Mouse (Mus musculus) splenic B cell, adult 2 months (primary cell): ENCODE data around the gene Kdelr2.

ENCODE experiments used
- DNase-seq: peaks from one replicate; pipeline ENCODE4 v3.0.0-alpha.2; 2011; ENCODE audit warnings: low read depth, low spot score
- H3K27me3 ChIP-seq: 2 replicates; pipeline ENCODE4 v1.6.1; 2012; ENCODE audit warnings: mild to moderate bottlenecking, low read length, moderate library complexity, mixed read lengths; ENCODE audit not compliant: control insufficient read depth, poor library complexity, insufficient read depth, severe bottlenecking
- H3K36me3 ChIP-seq: 2 replicates; pipeline ENCODE4 v1.6.1; 2012; ENCODE audit warnings: mild to moderate bottlenecking, low read length, moderate library complexity, mixed read lengths; ENCODE audit not compliant: control insufficient read depth, poor library complexity, insufficient read depth, severe bottlenecking

Gene Kdelr2

GRCm38 (mm10) chr5:143403221-143404147, at the start of gene Kdelr2:
Gene Kdelr2, plus strand, starts transcription at chr5:143403838.
- Histone ChIP-seq H3K27me3 (no peaks in the 10 kb centered on the region), H3K36me3 (no peaks in the 10 kb centered on the region)
- peak; percentile 88 for DNase-seq

DNA sequence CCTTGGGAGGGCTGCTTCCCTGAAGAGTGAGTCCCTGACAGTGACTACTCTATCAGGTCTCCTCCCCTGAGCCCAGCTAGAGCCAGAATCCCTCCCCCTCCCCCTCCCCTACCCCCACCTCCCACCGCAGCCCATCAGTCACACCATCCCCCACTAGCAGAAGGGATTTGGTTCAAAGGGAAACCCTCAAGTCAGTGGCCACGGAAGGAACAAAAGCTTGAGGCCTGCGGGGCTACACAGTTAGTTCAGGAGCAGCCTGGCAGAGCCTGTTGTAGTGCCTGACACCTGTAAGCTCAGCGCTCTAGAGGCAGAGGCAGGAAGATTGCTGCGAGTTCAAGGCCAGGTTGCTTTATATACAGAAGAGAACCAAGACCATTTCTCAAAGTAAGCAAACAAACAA, 47.6 kb upstream of the Kdelr2 start:
- no peak for DNase-seq
- no peaks in the 10 kb centered on the region for H3K36me3 ChIP-seq
- no peaks in the 10 kb centered on the region for H3K27me3 ChIP-seq

GRCm38 (mm10) chr5:143356686-143357388, 46.8 kb upstream of the Kdelr2 start, which contains the start of gene Grid2ip:
Gene Grid2ip, plus strand, starts transcription at chr5:143357338.
- H3K27me3 ChIP-seq: no peaks in the 10 kb centered on the region
- H3K36me3 ChIP-seq: no peaks in the 10 kb centered on the region
- DNase-seq: no peak

GRCm38 (mm10) chr5:143357564-143357963, 46.1 kb upstream of the Kdelr2 start:
- no peaks in the 10 kb centered on the region for H3K27me3 ChIP-seq
- no peaks in the 10 kb centered on the region for H3K36me3 ChIP-seq
- no peak for DNase-seq

- Histone ChIP-seq H3K27me3 (no peaks in the 10 kb centered on the region), H3K36me3 (no peaks in the 10 kb centered on the region)
- DNase-seq: no peak
Measured at GRCm38 (mm10) chr5:143359263-143359662, 44.4 kb upstream of the Kdelr2 start.

GRCm38 (mm10) chr5:143360000-143360399, 43.6 kb upstream of the Kdelr2 start:
- DNase-seq: peak; percentile 29
- Histone ChIP-seq H3K27me3 (no peaks in the 10 kb centered on the region), H3K36me3 (no peaks in the 10 kb centered on the region)

DNA sequence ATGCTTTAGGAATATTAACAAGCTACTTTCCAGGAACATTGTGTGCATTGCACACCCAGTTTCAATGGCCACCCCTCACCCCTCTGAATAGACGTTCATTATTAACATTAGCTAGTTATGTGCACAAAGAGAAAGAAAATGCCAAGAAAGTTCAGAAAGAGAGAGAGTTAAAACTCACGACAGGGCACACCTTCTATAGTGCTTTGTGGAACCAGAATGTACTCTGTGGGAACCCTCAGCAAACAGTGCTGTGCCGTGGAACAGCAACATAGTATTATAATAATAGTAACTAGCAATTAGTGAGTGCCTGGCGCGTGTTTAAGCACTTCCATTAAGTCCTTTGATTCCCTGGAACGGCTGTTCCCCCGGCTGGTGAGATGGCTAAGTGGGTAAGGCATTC, 42.2 kb upstream of the Kdelr2 start:
- Histone ChIP-seq H3K27me3 (peaks cover 2% of the 10 kb centered on the region; the same call in 1 of the 2 replicates), H3K36me3 (no peaks in the 10 kb centered on the region)
- DNase-seq: no peak

DNA sequence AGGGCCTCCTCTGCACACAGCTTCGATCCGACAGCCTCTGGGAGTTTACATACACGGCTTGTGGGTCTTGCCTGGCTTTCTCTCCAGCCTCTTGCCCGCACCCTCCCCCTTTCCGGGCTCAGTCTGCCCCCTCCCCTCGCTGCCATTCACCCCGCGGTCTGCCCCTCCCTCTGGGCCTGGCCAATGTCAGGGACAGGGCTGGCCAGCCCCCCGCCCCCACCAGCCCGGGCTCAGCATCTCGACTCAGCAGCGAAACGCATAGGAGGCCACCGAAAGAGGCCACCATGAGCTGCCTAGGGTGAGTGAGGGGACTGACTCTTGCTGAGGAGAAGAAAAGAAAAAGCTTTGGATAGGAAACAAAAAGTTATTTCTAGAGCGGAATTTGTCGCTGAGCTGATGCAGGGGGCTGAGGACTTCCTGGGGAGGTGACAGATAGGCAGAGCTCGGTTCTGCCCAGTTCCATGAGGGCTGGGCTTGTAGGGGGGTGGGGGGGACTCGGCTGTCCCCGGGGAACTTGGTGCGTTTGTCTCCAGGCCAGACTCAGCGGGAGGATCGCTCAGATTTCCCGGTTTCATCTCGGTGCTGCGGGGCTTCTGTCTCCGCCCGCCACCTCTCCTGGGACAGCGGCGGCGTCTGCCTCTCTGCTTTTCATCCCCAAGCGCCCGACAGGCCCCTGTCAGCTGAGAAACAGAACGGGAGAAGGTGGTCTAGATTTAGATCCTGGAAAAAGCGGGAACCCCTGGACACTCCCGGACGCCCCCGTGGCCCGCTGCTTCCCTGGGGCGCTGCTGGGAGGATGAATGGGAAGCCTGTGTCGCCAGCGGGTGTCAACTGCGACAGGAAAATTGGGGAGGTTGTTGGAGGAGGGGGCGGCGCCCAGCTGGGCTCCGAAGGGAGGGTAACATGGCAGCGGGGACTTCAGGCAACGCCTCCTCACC, 39.7 kb upstream of the Kdelr2 start:
- DNase-seq: no peak
- Histone ChIP-seq H3K27me3 (peaks cover 2% of the 10 kb centered on the region; the same call in 1 of the 2 replicates), H3K36me3 (no peaks in the 10 kb centered on the region)

GRCm38 (mm10) chr5:143367931-143368330, 35.7 kb upstream of the Kdelr2 start:
- no peak for DNase-seq
- no peaks in the 10 kb centered on the region for H3K36me3 ChIP-seq
- H3K27me3 ChIP-seq: peaks cover 2% of the 10 kb centered on the region; the same call in 1 of the 2 replicates

GRCm38 (mm10) chr5:143369611-143370255, 33.9 kb upstream of the Kdelr2 start:
- no peak for DNase-seq
- peaks cover 2% of the 10 kb centered on the region; the same call in 1 of the 2 replicates for H3K27me3 ChIP-seq

GRCm38 (mm10) chr5:143370416-143371145, 33.1 kb upstream of the Kdelr2 start:
- peaks cover 2% of the 10 kb centered on the region; the same call in 1 of the 2 replicates for H3K27me3 ChIP-seq
- no peaks in the 10 kb centered on the region for H3K36me3 ChIP-seq
- DNase-seq: no peak

More at GRCm38 (mm10) chr5:143369611-143370255, 33.9 kb upstream of the Kdelr2 start:
- no peaks in the 10 kb centered on the region for H3K36me3 ChIP-seq

DNA sequence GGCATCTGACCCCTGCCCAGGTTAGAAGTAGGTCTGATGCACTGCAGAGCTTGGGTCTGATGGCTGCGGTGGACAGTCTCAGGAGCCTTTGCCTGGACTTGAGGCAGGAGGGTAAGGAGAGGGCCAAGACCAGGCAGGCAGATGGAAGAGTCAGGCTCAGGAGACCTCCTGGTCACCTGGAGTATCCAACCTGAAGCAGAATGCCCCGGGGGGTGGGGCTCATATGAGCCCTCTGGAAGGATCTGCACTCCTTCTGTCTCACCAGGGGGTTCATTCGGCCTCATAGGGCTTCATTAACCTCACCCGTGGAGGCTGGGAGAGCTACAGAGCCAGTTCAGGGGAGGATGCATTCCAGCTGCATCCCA, 32.5 kb upstream of the Kdelr2 start:
- H3K36me3 ChIP-seq: no peaks in the 10 kb centered on the region
- peaks cover 2% of the 10 kb centered on the region; the same call in 1 of the 2 replicates for H3K27me3 ChIP-seq
- no peak for DNase-seq

DNA sequence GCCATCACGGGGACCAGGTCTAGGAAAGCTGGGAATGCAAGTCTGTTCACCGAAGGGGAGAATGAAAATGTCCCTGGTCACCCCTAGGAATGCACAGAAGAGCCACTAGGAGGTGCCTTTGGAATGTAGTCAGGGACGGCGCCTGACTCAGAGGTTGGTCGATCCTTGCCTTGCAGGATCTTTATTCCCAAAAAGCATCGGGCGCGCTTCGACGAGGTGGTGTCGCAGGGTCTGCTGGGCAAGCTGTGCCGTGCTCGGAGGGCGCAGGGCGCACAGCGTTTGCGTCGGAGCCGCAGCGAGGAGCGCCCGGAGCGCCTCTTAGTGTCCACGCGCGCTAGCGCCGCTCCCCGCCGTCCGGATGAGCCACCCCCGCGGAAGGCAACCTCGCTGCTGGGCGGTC, 30.8 kb upstream of the Kdelr2 start:
- H3K36me3 ChIP-seq: no peaks in the 10 kb centered on the region
- DNase-seq: no peak
- H3K27me3 ChIP-seq: no peaks in the 10 kb centered on the region; the same call in 1 of the 2 replicates
